Mouse (Mus musculus): Measurements from ENCODE around the gene Gsdmc4.
"Not testable (repeated sequence)": the region's sequence is repeated elsewhere in the genome, so short reads cannot be mapped to it uniquely, and the experiment has no call there.

Gsdmc4 gene

DNA sequence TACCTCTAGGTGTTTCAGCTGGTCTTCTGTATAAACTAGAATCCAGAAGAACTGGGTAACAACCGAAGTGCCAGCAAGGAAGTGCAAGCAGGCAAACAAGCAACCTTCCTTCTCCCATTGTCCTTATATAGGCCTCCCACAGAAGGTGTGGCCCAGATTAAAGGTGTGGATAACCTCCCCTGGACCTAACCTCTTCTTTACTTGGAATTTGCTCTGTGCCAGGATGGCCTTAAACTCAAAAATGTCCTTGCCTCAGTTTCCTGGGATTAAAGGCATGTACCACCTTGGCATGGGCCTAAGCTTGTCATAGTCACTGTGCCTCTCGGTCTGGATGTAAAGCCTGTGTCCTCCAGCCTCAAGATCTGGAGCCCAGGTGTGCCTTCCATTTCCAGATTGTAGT is at the start of gene Gsdmc4:
Gene Gsdmc4, minus strand, starts transcription at position 101 of the 400 bp plus-strand sequence.
- not testable (repeated sequence) for DNase-seq (ENCODE audit: low spot score)

- DNase-seq (ENCODE audit: low spot score): no peak
Observed at GRCm38 (mm10) chr15:63960542-63960941, 48.4 kb upstream of the Gsdmc4 start.

- no peak for DNase-seq (ENCODE audit: low spot score)
Observed at GRCm38 (mm10) chr15:63957553-63957952, 45.5 kb upstream of the Gsdmc4 start.

- DNase-seq (ENCODE audit: low spot score): no peak
Observed at GRCm38 (mm10) chr15:63953256-63953655, 41.2 kb upstream of the Gsdmc4 start.

DNA sequence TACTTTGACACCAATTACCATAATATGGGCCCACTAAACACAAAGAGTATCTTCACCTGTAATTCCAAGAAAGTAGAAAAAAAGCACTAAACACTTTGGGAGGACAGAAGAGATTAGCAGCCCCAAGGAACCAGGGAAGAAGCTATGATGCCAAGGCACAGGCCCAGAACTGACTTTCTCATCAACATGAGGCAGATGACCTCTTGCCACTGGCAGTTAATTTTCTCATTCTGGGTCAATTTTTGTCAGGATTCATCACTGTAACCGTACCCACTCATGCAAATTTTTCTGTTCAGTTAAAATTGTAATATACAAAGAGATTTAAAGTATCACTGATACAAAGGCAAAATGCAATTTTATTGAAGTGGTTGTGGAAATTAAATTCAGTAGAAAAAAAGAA is 29.1 kb upstream of the Gsdmc4 start:
- no peak for DNase-seq (ENCODE audit: low spot score)

DNA sequence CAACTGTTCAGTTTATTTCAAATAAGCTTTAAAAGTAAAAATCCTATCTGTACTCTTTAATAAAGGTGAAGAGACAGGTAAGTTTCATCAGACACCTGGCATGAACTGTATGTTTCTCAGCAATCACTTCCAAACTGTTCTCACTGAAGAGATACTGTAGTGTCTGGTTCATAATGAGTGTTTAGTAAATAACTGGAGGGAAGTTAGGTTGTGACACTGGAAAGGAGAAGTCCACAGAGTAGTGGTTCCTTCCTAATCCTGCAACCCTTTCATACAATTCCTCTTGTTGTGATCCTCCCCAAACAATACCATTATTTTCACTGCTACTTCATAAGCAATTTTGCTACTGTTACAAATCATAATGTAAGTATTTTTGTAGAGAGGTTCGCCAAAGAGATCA is 20.6 kb upstream of the Gsdmc4 start:
- no peak for DNase-seq (ENCODE audit: low spot score)

DNA sequence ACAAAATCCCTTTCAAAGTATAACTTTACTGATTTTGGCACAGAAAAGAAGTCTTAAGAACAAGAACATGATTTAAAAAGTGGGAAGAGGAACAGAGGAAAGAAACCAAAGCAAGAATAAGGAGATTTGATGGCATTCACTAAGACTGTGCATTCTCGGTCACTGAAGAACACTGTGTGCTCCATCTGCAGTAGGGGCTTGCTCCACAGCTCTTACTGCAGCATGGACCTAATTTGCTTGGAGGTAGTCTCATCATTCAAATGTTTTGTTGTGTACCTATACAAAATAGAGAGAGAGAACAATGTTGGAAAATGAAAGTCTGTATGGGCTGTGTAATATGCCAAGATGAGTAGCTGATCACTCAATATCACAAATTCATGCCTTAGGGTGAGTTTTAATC is 19.3 kb upstream of the Gsdmc4 start:
- DNase-seq (ENCODE audit: low spot score): no peak

DNA sequence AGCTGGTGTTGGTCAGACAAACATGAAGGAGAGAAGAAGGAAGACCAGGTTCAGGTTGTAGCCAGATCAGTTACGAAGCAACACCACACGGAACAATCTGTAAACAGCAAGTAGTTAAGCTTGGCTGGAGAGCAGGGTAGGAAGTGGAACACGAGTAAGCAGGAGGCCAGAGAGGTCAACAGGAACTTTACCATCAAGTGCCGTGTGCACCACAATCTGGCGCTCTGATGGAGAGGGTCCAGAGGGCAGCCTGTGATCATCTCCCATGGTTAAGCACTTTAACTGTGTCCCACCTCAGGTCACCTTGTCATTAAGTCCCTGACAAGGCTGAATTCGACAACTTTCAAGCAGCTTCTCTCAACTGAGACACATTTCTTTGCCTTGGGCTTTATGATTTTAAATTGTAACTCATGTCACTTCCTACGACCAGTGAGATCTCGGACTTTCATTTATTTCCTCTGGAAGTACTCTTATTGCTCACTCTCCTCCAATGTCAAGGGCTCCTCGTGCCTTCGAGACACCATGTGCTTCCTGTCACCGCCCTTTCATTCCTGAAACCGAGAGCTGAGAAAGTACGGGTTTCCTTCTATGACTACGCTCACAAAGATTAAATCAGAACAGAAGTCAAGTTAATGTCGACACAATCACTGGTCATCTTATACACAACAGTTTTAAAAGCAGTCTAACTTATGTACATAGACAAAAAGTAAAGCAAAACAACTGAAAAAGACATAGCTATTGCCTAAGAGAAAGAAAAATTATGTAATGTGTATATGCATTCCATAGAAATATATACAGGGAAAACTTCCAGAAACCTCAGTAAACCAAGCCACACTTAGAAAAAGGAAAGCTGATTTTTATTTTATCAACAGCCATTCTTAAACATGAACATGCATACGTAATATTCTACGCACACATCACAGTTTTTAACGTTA is 18.3 kb upstream of the Gsdmc4 start:
- DNase-seq (ENCODE audit: low spot score): no peak

DNA sequence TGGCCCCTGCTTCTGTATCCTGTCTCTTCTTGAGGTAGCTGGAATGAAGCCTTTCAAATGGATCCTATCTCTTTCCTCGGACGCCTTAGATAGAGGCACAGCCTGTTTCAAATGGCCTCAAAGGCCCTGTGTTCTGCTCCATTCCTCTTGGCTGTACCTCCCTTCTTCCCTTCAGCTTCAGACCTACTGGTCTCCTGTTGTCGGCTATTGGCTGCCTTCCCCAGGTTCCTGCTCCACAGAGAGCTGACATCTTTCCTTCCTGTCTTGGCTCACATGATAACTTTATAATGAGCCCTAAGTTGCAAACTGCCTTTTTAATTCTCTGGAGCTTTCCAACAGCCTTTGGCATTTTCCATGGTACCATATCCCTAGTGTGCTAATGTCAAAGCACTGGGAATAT is 14.1 kb upstream of the Gsdmc4 start:
- DNase-seq (ENCODE audit: low spot score): no peak

- DNase-seq (ENCODE audit: low spot score): no peak
Observed at GRCm38 (mm10) chr15:63924484-63924883, 12.4 kb upstream of the Gsdmc4 start.

GRCm38 (mm10) chr15:63921618-63922017 is 9.5 kb upstream of the Gsdmc4 start:
- DNase-seq (ENCODE audit: low spot score): not testable (repeated sequence)

- DNase-seq (ENCODE audit: low spot score): not testable (repeated sequence)
Observed at GRCm38 (mm10) chr15:63919728-63920127, 7.6 kb upstream of the Gsdmc4 start.

DNA sequence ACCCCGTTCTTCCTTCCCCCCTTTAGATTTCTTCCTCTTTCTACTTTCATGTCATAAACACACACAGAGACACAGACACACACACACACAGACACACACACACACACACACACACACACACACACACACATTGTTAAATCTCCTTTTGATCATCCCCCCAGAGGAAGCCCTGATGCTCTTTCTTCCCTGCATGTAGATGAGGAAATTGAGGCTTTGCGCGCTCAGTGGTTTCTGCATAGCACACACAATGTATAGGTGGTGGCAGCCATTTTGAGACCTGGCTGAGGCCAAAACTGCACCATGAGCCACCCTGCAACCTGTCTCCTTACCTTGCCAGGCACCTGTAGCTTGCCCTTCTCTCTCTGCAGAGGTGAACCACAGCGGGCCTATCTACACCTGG is 4.5 kb upstream of the Gsdmc4 start:
- not testable (repeated sequence) for DNase-seq (ENCODE audit: low spot score)

GRCm38 (mm10) chr15:63909896-63910295 is 2.2 kb downstream of the Gsdmc4 start:
- not testable (repeated sequence) for DNase-seq (ENCODE audit: low spot score)

DNA sequence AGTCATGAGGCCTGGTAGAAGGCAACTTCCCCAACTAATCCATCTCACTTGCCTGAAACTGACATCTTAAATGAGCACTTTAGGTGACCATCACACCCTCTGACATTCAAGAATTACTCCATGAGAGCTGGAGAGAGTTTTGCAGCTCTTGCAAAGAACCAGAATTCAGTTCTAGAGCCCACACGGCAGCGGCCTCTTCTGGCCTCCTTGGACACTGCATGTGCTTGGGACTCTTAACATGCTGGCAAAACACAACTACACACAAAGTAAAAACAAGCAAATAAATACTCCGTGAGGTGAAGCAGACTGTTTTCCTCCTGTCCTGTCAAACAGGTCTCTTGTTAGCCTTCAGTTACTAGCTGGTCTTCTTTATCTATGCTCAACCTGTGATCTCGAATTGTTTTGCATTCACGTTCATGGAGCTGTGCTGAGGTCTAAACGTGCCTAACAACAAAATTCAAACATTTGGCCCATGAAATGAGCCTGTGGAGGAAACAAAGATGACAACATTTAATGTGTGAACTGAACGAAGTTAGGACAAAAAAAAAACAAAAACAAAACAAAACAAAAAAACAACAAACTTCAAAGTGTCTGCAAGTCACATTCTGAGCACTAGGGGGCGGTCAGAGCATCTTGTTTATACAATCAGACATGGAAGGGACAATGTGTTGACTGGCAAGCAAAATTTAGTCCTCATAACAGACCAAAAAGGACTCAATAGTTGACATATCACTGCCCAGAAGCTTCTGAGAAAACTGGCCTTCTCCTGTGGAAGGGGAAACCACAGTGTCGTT is 16.3 kb downstream of the Gsdmc4 start:
- peak; percentile 39 for DNase-seq (ENCODE audit: low spot score)

DNA sequence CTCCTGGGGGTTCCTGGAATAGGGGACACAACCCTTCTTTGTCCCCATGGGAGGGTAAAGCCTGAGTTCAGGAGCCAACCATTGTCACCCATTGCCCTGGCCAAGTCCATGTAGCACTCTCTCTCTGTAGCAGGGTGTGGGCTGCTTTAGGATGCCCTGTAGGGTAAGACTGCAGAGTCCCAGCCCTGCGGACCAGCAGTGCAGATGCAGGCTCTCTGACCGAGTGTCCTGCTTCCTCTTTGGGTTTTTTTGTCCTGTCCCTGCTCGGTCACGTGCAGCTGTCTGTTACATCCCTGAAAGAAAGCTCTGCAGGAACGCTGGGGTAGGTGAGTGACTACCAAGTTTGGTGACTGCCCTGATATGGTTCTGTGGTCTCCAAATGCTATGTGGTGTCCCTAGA is 23.7 kb downstream of the Gsdmc4 start:
- DNase-seq (ENCODE audit: low spot score): not testable (repeated sequence)

GRCm38 (mm10) chr15:63887949-63888348 is 24.1 kb downstream of the Gsdmc4 start:
- DNase-seq (ENCODE audit: low spot score): not testable (repeated sequence)

DNA sequence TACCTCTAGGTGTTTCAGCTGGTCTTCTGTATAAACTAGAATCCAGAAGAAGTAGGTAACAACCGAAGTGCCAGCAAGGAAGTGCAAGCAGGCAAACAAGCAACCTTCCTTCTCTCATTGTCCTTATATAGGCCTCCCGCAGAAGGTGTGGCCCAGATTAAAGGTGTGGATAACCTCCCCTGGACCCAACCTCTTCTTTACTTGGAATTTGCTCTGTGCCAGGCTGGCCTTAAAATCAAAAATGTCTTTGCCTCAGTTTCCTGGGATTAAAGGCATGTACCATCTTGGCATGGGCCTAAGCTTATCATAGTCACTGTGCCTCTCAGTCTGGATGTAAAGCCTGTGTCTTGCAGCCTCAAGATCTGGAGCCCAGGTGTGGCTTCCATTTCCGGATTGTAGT is 33.6 kb downstream of the Gsdmc4 start, which contains the start of gene Gsdmc3:
Gene Gsdmc3, minus strand, starts transcription at position 101 of the 400 bp plus-strand sequence.
- DNase-seq (ENCODE audit: low spot score): not testable (repeated sequence)

- DNase-seq (ENCODE audit: low spot score): not testable (repeated sequence)
Observed at GRCm38 (mm10) chr15:63876160-63876559, 35.9 kb downstream of the Gsdmc4 start.

DNA sequence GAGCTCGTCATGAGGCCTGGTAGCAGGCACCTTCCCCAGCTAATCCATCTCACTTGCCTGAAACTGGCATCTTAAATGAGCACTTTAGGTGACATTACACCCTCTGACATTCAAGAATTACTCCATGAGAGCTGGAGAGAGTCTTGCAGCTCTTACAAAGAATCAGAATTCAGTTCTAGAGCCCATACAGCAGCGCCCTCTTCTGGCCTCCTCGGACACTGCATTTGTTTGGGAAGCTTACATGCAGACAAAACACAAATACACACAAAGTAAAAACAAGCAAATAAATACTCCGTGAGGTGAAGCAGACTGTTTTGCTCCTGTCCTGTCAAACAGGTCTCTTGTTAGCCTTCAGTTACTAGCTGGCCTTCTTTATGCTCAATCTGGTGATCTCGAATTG is 50.1 kb downstream of the Gsdmc4 start:
- not testable (repeated sequence) for DNase-seq (ENCODE audit: low spot score)
